Mouse (Mus musculus) G1E (cell line): Measurements from ENCODE around the gene Klhl3.
"Not testable (repeated sequence)": the region's sequence is repeated elsewhere in the genome, so short reads cannot be mapped to it uniquely, and the experiment has no call there.

Experiments used
- CTCF ChIP-seq: IDR thresholded peaks from 2 replicates; pipeline ENCODE4 v1.5.1; 2012; ENCODE audit warnings: low read depth, low read length, inconsistent platforms, mixed read lengths
- GATA1 ChIP-seq: IDR thresholded peaks from 2 replicates; pipeline ENCODE4 v1.6.1; 2012; ENCODE audit warnings: borderline replicate concordance, low read length, inconsistent platforms, mixed read lengths
- GATA2 ChIP-seq: IDR thresholded peaks from 2 replicates; pipeline ENCODE4 v1.6.1; 2012; ENCODE audit warnings: low read depth, low read length, inconsistent platforms, borderline replicate concordance
- POLR2AphosphoS5 ChIP-seq: IDR thresholded peaks from 2 replicates; pipeline ENCODE4 v1.6.1; 2012; ENCODE audit warnings: low read depth, low read length, inconsistent platforms; ENCODE audit not compliant: insufficient replicate concordance
- TAL1 ChIP-seq: conservative IDR thresholded peaks from 2 replicates; pipeline ENCODE4 v1.6.1; 2012; ENCODE audit warnings: low read depth, low read length, inconsistent platforms, mixed read lengths

- not testable (repeated sequence) for TF ChIP-seq CTCF, POLR2AphosphoS5, TAL1, GATA1, GATA2
Measured at GRCm38 (mm10) chr13:58146603-58147002, 33.2 kb upstream of the Klhl3 start.
